Mouse (Mus musculus) induced T-regulatory cell, adult 2 months (primary cell): ENCODE data around the gene Apoa2.
A peak's percentile ranks its signal among the peaks of the same experiment; 100 is the strongest.

Experiments
- DNase-seq: peaks from one replicate; pipeline ENCODE4 v3.0.0-alpha.2; 2012; ENCODE audit warnings: low read depth

Gene Apoa2

GRCm38 (mm10) chr1:171224857-171225256, at the start of gene Apoa2:
Gene Apoa2, plus strand, starts transcription at chr1:171225054.
- no peak for DNase-seq

- no peak for DNase-seq
Observed at GRCm38 (mm10) chr1:171179487-171180171, 45.2 kb upstream of the Apoa2 start.

DNA sequence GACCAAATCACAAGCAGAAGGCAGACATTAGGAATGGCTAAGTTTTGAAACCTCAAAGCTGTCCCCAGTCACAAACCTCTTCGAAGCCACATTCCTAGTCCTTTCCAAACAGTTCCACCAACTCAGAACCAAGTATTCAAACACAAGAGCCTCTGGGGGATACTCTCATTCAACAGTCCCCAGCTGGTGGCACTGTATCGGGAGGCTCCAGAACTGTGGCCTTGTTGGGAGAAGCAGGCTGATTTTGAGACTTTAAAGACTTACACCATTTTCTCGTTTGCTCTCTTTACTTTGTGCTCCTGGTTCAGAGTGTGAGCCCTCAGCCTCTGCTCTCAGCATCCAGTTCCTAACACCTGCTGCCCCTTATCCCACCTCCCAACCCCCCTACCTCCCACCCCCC, 41.8 kb upstream of the Apoa2 start:
- DNase-seq, result no peak

GRCm38 (mm10) chr1:171183620-171184019, 41.2 kb upstream of the Apoa2 start:
- peak; percentile 61 for DNase-seq

GRCm38 (mm10) chr1:171184314-171184713, 40.5 kb upstream of the Apoa2 start:
- DNase-seq, result peak; percentile 80

GRCm38 (mm10) chr1:171185655-171186054, 39.2 kb upstream of the Apoa2 start:
- no peak for DNase-seq

- no peak for DNase-seq
Observed at GRCm38 (mm10) chr1:171187851-171188700, 36.8 kb upstream of the Apoa2 start.

DNA sequence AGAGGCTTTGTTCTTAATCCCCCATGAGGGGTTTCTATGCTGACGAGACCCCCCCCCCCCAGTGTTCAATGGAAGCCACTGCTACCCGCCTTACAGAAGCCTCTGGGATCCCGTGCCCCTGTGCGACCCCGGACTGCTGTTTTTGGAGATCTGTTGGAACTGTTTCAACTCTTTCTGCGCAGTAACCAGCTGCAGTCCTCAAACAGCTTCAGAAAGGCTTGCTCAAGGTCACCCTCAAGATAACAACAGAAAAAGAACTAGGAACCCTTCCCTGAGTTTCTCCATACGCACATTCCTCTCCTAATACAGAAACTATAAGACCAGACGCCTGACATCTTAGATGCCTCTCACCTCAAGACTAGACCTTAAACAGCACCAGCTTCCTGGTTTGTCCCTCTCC, 35.8 kb upstream of the Apoa2 start:
- DNase-seq, result no peak

GRCm38 (mm10) chr1:171189476-171190114, 35.3 kb upstream of the Apoa2 start:
- no peak for DNase-seq

DNA sequence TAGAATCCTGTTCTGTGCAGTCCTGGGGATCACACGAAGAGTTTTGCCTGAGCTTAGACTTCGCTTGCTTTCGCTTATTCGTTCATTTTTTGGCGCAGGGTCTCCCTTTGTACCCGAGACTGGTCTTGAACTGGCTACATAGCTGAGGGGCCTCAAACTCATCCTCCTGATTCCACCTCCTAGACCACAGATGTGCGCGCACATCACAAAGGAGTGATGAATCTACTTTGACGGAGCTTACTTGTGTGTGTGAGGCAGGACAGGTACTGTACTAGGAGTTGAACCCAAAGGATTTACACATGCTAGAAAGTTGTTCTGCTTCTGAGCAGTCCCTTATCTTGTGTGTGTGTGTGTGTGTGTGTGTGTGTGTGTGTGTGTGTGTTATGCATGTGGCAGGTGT, 34.0 kb upstream of the Apoa2 start:
- no peak for DNase-seq

DNA sequence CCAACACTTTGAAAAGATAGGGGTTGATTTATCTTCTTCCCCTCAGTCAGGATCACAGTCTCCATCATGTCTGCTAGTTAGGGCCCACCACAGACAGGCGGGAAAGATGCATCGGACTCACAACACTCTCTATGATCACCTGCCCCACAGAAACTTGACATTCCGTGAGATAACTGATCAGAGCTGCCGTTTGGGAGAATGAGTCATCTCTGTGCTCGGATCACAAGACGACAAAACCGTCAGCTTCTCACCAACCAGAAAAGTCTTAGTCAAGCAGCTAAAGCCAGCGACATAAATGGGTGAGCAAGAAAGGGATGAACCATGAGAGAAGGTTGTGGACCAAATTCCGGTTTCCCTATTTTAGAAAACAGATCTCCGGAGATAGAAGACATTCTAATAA, 32.6 kb upstream of the Apoa2 start:
- DNase-seq, result no peak

GRCm38 (mm10) chr1:171193093-171193840, 31.6 kb upstream of the Apoa2 start:
- DNase-seq, result no peak

- DNase-seq, result no peak
Observed at GRCm38 (mm10) chr1:171193911-171194830, 30.7 kb upstream of the Apoa2 start.

DNA sequence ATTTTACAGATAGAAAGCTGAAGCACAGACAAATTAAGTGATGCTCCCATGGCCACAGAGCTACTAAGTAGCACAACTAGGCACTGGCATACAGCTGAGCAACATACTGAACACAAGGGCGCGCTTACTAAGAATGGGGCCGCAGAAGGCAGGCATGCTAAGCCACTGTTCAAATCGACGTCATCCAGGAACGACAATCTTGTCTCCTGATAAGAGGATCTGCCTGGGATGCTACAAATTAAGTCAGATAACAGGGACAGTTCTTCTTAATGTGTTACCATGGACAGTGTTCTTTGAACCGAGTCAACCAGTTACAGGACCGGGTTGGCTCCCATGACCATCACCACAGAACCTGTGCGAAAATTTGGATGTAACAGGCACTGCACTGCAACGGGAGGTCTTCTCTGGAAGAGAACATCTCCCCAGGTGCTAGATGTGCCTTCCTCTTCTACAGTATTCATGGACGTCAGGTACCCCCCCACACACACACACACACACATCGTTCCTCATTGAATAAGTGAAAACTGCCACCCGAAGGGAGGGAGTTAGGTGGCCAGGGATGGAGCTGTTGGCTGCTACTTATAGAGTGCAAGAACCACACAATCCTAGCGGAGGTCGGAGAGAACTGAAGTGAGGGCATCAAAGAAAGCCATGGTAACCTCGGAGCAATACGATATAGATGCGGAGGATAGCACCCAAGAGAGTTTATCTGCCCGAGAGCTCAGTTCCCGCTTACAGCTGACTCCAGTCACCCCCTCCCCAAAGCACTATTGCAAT, 29.6 kb upstream of the Apoa2 start:
- DNase-seq, result no peak

DNA sequence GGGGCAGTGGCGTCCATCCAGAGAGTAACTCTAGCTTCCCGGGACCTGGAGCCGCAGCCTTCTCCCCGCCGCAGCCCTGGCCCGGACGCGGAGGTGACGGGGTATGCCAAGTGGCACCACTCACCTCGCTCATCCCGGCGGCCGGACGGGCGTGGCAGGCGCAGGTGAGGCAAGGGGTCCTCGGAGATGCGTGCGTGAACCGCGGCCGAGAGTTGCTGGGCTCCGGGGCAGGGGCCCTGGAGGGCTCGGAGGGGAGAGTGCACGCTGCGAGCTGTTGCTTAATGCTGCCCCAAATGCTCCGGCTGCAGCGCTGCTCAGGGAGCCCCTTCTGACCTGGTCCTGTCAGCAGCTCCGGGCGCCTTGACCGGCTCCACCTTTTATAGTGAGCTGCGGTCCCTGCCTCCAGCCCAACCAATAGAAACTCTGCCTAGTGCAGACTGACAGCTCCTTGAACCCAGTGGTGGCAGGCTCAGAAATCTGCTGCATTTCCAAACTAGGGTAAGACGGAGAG, 28.9 kb upstream of the Apoa2 start, which contains the start of gene Pcp4l1:
Pcp4l1 (minus strand) TSS at position 382 of the 511 bp plus-strand sequence.
- DNase-seq, result no peak

GRCm38 (mm10) chr1:171199532-171199931, 25.3 kb upstream of the Apoa2 start:
- DNase-seq, result no peak

DNA sequence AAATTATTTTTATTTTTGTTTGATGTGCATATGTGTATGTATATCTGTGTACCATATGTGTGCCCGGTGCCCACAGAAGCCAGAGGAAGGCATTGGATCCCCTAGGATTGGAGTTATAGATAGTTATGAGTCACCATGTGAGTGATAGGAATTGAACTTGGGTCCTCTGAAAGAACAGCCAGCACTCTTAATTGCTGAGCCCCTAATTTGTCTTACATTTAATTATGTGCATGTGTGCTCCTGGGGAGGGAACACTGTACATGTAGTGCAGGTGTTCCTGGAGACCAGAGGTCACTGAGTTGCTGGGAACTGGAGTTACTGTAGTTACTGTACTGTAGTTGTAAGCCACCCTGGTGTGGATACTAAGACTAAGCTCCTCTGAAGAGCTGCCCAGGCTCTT, 24.1 kb upstream of the Apoa2 start:
- DNase-seq, result no peak

GRCm38 (mm10) chr1:171203471-171204248, 21.2 kb upstream of the Apoa2 start:
- DNase-seq, result no peak

DNA sequence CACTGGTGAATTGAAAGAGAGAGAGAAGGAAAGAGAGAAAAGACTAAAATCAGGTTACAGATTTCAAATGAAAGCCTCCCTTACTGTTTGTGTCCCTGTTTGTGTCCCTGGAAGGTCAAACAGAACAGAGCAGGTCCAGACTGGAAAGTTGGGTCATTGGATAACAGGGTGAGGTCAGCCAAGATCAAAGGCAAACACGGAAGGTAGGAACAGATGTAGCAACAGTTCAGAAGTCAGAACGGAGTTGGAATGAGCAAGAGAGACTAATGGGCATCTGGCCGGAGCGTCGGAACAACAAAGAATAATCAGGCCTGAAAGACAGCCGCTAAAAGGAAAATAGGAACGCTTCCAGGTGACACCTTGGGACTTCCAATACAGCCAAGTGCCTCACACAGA, 20.6 kb upstream of the Apoa2 start:
- no peak for DNase-seq
